Mouse (Mus musculus) cerebellum, adult 2 months (tissue): ENCODE results near the gene a. TPM values are rescaled to one million over a fixed set of nuclear protein-coding genes. Genes with fewer than 3 reads are reported as not detected.

Experiments used
- DNase-seq, 2 experiments: peaks; one replicate each; pipeline ENCODE4 v3.0.0; 2021
- H3K27ac ChIP-seq: fragments of 200-500 bp; 2 replicates; pipeline ENCODE4 v1.5.1; 2012; ENCODE audit warnings: low read length, control low read depth, inconsistent platforms; ENCODE audit not compliant: insufficient read depth
- H3K27me3 ChIP-seq: fragments of 200-500 bp; 2 replicates; pipeline ENCODE4 v1.6.1; 2012; ENCODE audit warnings: inconsistent platforms, mild to moderate bottlenecking, low read length, moderate library complexity; ENCODE audit not compliant: control insufficient read depth, insufficient read depth
- H3K4me1 ChIP-seq: fragments of 200-500 bp; 2 replicates; pipeline ENCODE4 v1.6.1; 2011; ENCODE audit warnings: low read length; ENCODE audit not compliant: control insufficient read depth, insufficient read depth
- H3K4me3 ChIP-seq: fragments of 200-500 bp; replicated peaks from 2 replicates; pipeline ENCODE3; 2011; ENCODE audit warnings: mild to moderate bottlenecking, low read depth, low read length, control low read depth; ENCODE audit not compliant: insufficient read depth
- CTCF ChIP-seq: fragments of 200-500 bp; IDR thresholded peaks from 2 replicates; pipeline ENCODE4 v1.5.1; 2011; ENCODE audit warnings: low read depth, mild to moderate bottlenecking, control low read depth, low read length, moderate library complexity, borderline replicate concordance; ENCODE audit not compliant: insufficient read depth
- POLR2A ChIP-seq: fragments of 200-500 bp; IDR thresholded peaks from 2 replicates; pipeline ENCODE4 v1.6.1; 2011; ENCODE audit warnings: low read length, control low read depth, borderline replicate concordance; ENCODE audit not compliant: insufficient read depth
- WGBS: fragments of 180-500 bp; shearing (Covaris S2); methylation state at CpG from one replicate; pipeline ENCODE4 v1.1.7; 2018; 5-methylcytosine and 5-hydroxymethylcytosine counted together
- polyA plus RNA-seq: library from polyadenylated mRNA; depleted of rRNA; stranded (reverse); fragments of >200 nt; gene quantifications from 2 replicates; pipeline ENCODE4 v1.2.3, GENCODE M21; 2012; rRNA removed

a gene
- polyA plus RNA-seq, 1 experiment, result 0.28 TPM

DNA sequence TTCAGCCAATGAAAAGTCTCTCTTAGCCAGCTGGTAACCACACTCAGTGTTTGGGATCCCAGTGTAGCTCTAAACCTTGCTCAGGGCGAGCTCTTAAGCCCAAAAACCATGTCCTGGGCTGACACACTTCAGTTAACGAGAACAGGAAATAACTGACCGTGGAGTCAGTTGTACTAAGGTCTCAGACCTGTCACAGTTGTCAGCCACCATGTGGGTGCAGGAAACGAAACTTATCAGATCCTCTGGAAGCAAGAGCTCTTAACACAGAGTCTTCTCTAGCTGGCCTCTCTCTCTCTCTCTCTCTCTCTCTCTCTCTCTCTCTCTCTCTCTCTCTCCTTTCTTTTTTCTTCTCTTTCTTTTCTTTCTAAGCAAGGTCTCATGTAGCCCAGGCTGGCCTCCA, 302.2 kb downstream of the a start:
- H3K4me3 ChIP-seq, result no peak overlapping the region
- no peaks in the 10 kb centered on the region for H3K4me1 ChIP-seq
- no peak overlapping the region for H3K27ac ChIP-seq
- no peaks in the 10 kb centered on the region for H3K27me3 ChIP-seq
- no peak for DNase-seq
- TF ChIP-seq POLR2A (no peak), CTCF (no peak)
- 68% methylated on average over 4 of the region's 4 CpGs for WGBS

DNA sequence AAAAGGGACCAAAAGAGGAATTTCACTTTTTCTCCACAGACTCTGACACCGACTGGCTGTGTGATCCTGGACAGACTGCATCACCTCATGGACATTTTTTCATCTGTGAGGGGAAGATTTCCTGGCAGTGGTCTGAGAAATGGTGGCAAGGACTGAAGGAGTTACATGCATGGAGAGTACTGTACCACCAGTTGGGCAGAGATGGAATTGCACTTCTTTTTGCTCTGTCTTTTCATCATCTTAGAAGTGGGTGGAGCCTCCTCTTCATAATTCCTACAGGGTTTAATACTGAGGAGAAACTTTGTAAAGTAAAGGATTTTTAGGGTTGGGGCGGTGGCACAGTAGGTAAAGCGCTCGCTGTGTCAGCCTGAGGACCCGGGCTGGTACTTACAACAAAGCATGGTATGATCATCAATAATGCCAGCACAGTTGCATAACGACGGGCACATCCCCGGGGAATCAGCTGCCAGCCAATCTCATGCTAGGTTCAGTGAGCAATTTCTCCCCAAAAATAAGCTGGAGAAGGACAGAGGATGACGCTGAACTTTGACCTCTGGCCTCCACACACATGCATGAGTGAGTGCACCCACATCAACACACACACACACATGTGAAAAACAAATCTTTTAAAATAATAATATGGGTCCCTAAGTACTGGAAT, 307.6 kb downstream of the a start:
- 72% methylated on average over 9 of the region's 9 CpGs for WGBS
- Histone ChIP-seq H3K27ac (peak overlapping the region; percentile 61; the same call in 1 of the 2 replicates), H3K4me3 (no peak overlapping the region), H3K4me1 (peaks cover 3% of the 10 kb centered on the region), H3K27me3 (no peaks in the 10 kb centered on the region)
- peak in 1 of 2 experiments; percentile 7 for DNase-seq
- TF ChIP-seq POLR2A (no peak), CTCF (no peak)

DNA sequence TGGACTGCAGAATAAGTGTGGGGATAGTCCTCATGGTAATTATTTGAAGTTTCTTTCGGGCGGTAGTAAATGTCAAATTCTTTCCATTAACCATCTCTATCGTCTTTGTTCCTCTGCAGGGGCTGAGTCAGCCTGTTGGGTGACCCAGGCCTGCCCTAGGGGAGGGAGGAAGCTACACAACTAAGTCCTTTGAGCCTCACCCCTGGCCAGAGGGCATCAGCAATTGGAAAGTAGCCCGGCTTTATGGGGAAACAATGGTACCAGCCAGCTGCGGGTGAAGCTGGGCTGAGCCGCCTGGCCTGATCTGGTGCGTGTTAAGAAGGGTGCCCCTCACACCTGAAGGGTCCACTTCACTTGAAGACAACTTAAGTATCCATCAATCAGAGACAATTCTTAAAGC, 308.2 kb downstream of the a start:
- peak in 1 of 2 experiments; percentile 29 for DNase-seq
- Histone ChIP-seq H3K27me3 (no peaks in the 10 kb centered on the region), H3K4me3 (no peak overlapping the region), H3K4me1 (peaks cover 3% of the 10 kb centered on the region), H3K27ac (peak overlapping the region; percentile 31; the same call in 1 of the 2 replicates)
- TF ChIP-seq POLR2A (no peak), CTCF (no peak)
- 70% methylated on average over 7 of the region's 7 CpGs for WGBS

DNA sequence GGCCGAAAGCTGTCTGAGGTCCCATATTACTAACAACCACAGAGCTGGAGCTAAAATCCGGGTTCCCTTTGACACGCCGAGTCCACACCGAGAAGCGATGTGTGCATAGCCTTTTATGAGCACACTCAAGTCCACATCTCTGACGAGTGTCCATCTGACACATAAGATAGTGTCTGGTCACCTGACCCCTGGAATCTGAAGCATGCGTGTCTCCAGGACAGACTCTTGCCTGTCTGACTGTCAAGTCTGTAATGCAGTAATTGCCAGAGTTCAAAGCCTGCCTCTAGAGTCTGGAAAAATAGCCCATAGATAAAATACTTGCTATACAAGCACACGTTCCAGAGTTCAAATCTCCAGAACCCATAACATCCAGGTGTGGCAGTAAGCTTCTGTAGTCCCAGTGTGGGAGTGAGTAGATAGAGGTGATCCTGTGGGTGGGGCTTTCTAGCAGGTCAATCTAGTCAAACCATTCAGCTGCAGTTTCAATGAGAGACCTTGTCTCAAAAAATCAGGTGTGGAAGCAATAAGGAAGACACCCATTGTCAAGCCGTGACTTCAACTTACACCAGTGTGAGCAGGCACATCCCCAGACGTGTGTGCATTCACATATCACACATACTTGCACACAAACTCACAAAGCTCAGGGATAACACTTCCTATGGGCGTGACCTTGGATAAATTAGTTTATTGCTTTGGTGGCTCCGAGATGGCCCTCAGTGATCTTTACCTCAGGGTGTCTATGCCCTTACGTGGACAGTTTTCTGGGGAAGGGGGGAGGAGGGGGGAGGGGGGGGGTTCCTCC, 309.0 kb downstream of the a start:
- WGBS, result 92% methylated on average over 14 of the region's 14 CpGs
- Histone ChIP-seq H3K4me1 (peaks cover 3% of the 10 kb centered on the region), H3K4me3 (no peak overlapping the region), H3K27ac (peak overlapping the region; percentile 31; the same call in 1 of the 2 replicates), H3K27me3 (no peaks in the 10 kb centered on the region)
- TF ChIP-seq CTCF (no peak), POLR2A (no peak)
- DNase-seq, result no peak

Other genes starting within 250 kb of the a start
- 1.1 and 1.4 TPM in 2 replicates for gene 1700003F12Rik, start 244.3 kb upstream of the a start, polyA plus RNA-seq
- gene Actl10, start 239.6 kb upstream of the a start, polyA plus RNA-seq, result 0.07 and 0.10 TPM in 2 replicates
- 64.1 and 77.2 TPM in 2 replicates for gene Necab3, start 232.5 kb upstream of the a start, polyA plus RNA-seq
- gene E2f1, start 221.5 kb upstream of the a start, polyA plus RNA-seq, result 4.1 and 5.0 TPM in 2 replicates
- gene Pxmp4, start 187.7 kb upstream of the a start, polyA plus RNA-seq, result 14.8 and 14.9 TPM in 2 replicates
- 11.5 and 13.3 TPM in 2 replicates for gene Zfp341, start 178.1 kb upstream of the a start, polyA plus RNA-seq
- not detected in 2 replicates for gene 4930519P11Rik, start 178.0 kb upstream of the a start, polyA plus RNA-seq
- 307 and 356 TPM in 2 replicates for gene Chmp4b, start 139.7 kb upstream of the a start, polyA plus RNA-seq
- gene Gm14214, start 21.4 kb upstream of the a start, polyA plus RNA-seq, result not detected in 2 replicates
- gene Raly, start 306 bp upstream of the a start, polyA plus RNA-seq, result 198 and 208 TPM in 2 replicates
- 46.1 and 50.2 TPM in 2 replicates for gene Eif2s2, start 101.5 kb downstream of the a start, polyA plus RNA-seq
- gene Gm14226, start 226.9 kb downstream of the a start, polyA plus RNA-seq, result 0.03 TPM in 1 of 2 replicates, not detected in the other